ENCODE assay signal across 10 mouse cellular contexts in the genomic region with DNA sequence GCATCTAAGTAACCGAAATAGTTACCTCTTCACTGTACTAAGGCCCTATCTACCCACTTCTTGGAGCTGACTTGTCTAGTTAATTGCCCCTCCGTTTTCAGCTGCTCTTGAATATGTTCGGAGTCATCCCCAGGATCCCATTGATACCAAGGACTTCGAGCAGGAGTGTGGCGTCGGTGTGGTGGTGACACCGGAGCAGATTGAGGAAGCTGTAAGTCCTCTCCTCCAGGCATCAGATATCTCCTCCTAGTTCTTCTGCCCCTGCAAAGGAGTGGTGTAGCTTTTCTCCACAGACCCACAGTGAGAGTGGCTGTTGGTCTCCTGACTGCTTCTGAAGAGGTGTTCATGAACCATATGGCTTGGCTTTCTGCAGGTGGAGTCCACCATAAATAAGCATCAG. TPM values are rescaled to one million over a fixed set of nuclear protein-coding genes. Genes with fewer than 3 reads are reported as not detected.
DNase-seq lines count a peak whose midpoint lies in the region; ATAC-seq and TF ChIP-seq lines count a peak whose summit lies in the region.
"Had no signal": no experiment of that assay in that cellular context is flagged by ENCODE, and none has a peak within 500 bp of the region (broad histone marks: within the 10 kb centered on the region; RNA-seq: fewer than 3 reads in every experiment).

No protein-coding gene starts in this region.

- no peak for ATAC-seq in kidney, embryonic 14.5 days (ENCODE audit: low FRiP score, low TSS enrichment)
- no peak for ATAC-seq in hindbrain, postnatal 0 days
- ATAC-seq in midbrain, postnatal 0 days (ENCODE audit: low FRiP score) = no peak

- H3K9me3 ChIP-seq in kidney, embryonic 14.5 days (ENCODE audit: control insufficient read depth, low read length) = no peaks in the 10 kb centered on the region
- H3K9me3 ChIP-seq in embryonic facial prominence, embryonic 10.5 days = no peaks in the 10 kb centered on the region
- H3K9me3 ChIP-seq in hindbrain, postnatal 0 days (ENCODE audit: low read length) = no peaks in the 10 kb centered on the region
- no peaks in the 10 kb centered on the region for H3K9me3 ChIP-seq in midbrain, postnatal 0 days (ENCODE audit: low read length)

- no peak for TF ChIP-seq CTCF in hindbrain, postnatal 0 days (IDR thresholded peaks at IDR 0.05; ENCODE audit: low read depth)
- TF ChIP-seq CTCF in midbrain, postnatal 0 days (IDR thresholded peaks at IDR 0.05) = no peak

- H3K36me3 ChIP-seq in kidney, embryonic 14.5 days (ENCODE audit: control insufficient read depth, insufficient read depth, low read length) = peaks cover 41% of the 10 kb centered on the region
- peaks cover 50% of the 10 kb centered on the region for H3K36me3 ChIP-seq in embryonic facial prominence, embryonic 10.5 days (replicated peaks)
- peaks cover 38% of the 10 kb centered on the region for H3K36me3 ChIP-seq in hindbrain, postnatal 0 days (ENCODE audit: insufficient read depth, low read length)
- peaks cover 28% of the 10 kb centered on the region for H3K36me3 ChIP-seq in midbrain, postnatal 0 days (ENCODE audit: insufficient read depth, low read length)

- peak overlapping the region; percentile 71 for H3K4me2 ChIP-seq in kidney, embryonic 14.5 days (replicated peaks; ENCODE audit: low read depth, low read length)
- peak overlapping the region; percentile 87 for H3K4me2 ChIP-seq in hindbrain, postnatal 0 days (ENCODE audit: low read depth, low read length)
- peak overlapping the region; percentile 77 for H3K4me2 ChIP-seq in midbrain, postnatal 0 days (ENCODE audit: low read depth, low read length, poor library complexity, severe bottlenecking)

- DNase-seq in kidney, postnatal 10 days = no peak
- DNase-seq in embryonic facial prominence, embryonic 10.5 days (ENCODE audit: low spot score) = no peak
- DNase-seq in hindbrain, postnatal 0 days (ENCODE audit: low spot score) = no peak
- DNase-seq in midbrain, postnatal 0 days (ENCODE audit: low spot score) = no peak
- DNase-seq in left cerebral cortex, adult 11 months (ENCODE audit: low spot score) = no peak
- no peak for DNase-seq in retina, postnatal 1 day
- no peak for DNase-seq in left cerebral cortex, postnatal 4 days
- DNase-seq: thymus, adult 2 months had no signal

- peak overlapping the region; percentile 83; the same call in 1 of the 2 replicates for H3K9ac ChIP-seq in kidney, embryonic 14.5 days (ENCODE audit: low read depth, low read length)
- H3K9ac ChIP-seq in hindbrain, postnatal 0 days (replicated peaks; ENCODE audit: low read length) = peak overlapping the region; percentile 67; the same call in 1 of the 2 replicates
- peak overlapping the region; percentile 55; the same call in 1 of the 2 replicates for H3K9ac ChIP-seq in midbrain, postnatal 0 days (replicated peaks; ENCODE audit: low read length, poor library complexity, severe bottlenecking)

- peak overlapping the region; percentile 85 for H3K4me3 ChIP-seq in kidney, embryonic 14.5 days (ENCODE audit: low read length)
- peak overlapping the region; percentile 93 for H3K4me3 ChIP-seq in embryonic facial prominence, embryonic 10.5 days
- H3K4me3 ChIP-seq in hindbrain, postnatal 0 days (ENCODE audit: low read length) = peak overlapping the region; percentile 71
- H3K4me3 ChIP-seq in midbrain, postnatal 0 days (ENCODE audit: low read depth, low read length) = no peak overlapping the region; the same call in 1 of the 2 replicates

- H3K27ac ChIP-seq in kidney, embryonic 14.5 days (ENCODE audit: low read depth, low read length) = no peak overlapping the region
- H3K27ac ChIP-seq in embryonic facial prominence, embryonic 10.5 days (replicated peaks) = no peak overlapping the region
- H3K27ac ChIP-seq in hindbrain, postnatal 0 days = no peak overlapping the region
- no peak overlapping the region for H3K27ac ChIP-seq in midbrain, postnatal 0 days (ENCODE audit: low read depth, low read length)

- intact Hi-C loops in left cerebral cortex, postnatal 4 days (cut with DNase I) = no loop called here

- WGBS in kidney, embryonic 14.5 days = 90% methylated on average over 7 of the region's 7 CpGs
- 87% methylated on average over 7 of the region's 7 CpGs for WGBS in embryonic facial prominence, embryonic 10.5 days
- 89% methylated on average over 7 of the region's 7 CpGs for WGBS in hindbrain, postnatal 0 days
- 88% methylated on average over 7 of the region's 7 CpGs for whole genome bisulfite sequencing in midbrain, postnatal 0 days

- H3K4me1 ChIP-seq in kidney, embryonic 14.5 days (ENCODE audit: control insufficient read depth, insufficient read depth, low read length) = peaks cover 8% of the 10 kb centered on the region
- H3K4me1 ChIP-seq in embryonic facial prominence, embryonic 10.5 days = peaks cover 19% of the 10 kb centered on the region
- H3K4me1 ChIP-seq in hindbrain, postnatal 0 days (ENCODE audit: insufficient read depth, low read length) = peaks cover 11% of the 10 kb centered on the region; the same call in 1 of the 2 replicates
- H3K4me1 ChIP-seq in midbrain, postnatal 0 days (ENCODE audit: insufficient read depth, low read length) = peaks cover 9% of the 10 kb centered on the region; the same call in 1 of the 2 replicates

- H3K27me3 ChIP-seq in kidney, embryonic 14.5 days (ENCODE audit: control insufficient read depth, insufficient read depth, low read length) = no peaks in the 10 kb centered on the region
- H3K27me3 ChIP-seq in embryonic facial prominence, embryonic 10.5 days (replicated peaks; ENCODE audit: low read depth, poor library complexity, severe bottlenecking) = no peaks in the 10 kb centered on the region
- no peaks in the 10 kb centered on the region for H3K27me3 ChIP-seq in hindbrain, postnatal 0 days (ENCODE audit: insufficient read depth, low read length)
- H3K27me3 ChIP-seq in midbrain, postnatal 0 days (ENCODE audit: insufficient read depth, low read length) = no peaks in the 10 kb centered on the region
- H3K27me3 ChIP-seq: Patski had no signal

RNA-seq across cellular contexts. Expression of gene Qars, which starts 1.3 kb away (rescaled TPM):
- polyA plus RNA-seq in kidney, embryonic 14.5 days (2014; fragmentation: Nextera tagmentation; extraction: Ambion mirVana) = 99.1 and 117 TPM in 2 replicates
- polyA plus RNA-seq in embryonic facial prominence, embryonic 10.5 days (2016; fragmentation: Nextera tagmentation; extraction: Ambion mirVana) = 118 and 119 TPM in 2 replicates
- 153 and 175 TPM in 2 replicates for total RNA-seq in hindbrain, postnatal 0 days (2014; rRNA removed)
- polyA plus RNA-seq in hindbrain, postnatal 0 days (2015; fragmentation: Nextera tagmentation; extraction: Ambion mirVana) = 55.2 and 58.3 TPM in 2 replicates
- total RNA-seq in midbrain, postnatal 0 days (2014; rRNA removed) = 107 and 146 TPM in 2 replicates
- 62.0 and 62.6 TPM in 2 replicates for polyA plus RNA-seq in midbrain, postnatal 0 days (2015; fragmentation: Nextera tagmentation; extraction: Ambion mirVana)
- total RNA-seq in left cerebral cortex, postnatal 4 days (2021) = 100 to 1,000 TPM in 1 of 2 experiments, 10 to 100 TPM in 1; 98.2 to 112 TPM

RNA-seq across cellular contexts. Expression of gene Qrich1, which starts 7.8 kb away (rescaled TPM):
- polyA plus RNA-seq in kidney, embryonic 14.5 days (2014; fragmentation: Nextera tagmentation; extraction: Ambion mirVana) = 91.0 and 139 TPM in 2 replicates
- 167 and 168 TPM in 2 replicates for polyA plus RNA-seq in embryonic facial prominence, embryonic 10.5 days (2016; fragmentation: Nextera tagmentation; extraction: Ambion mirVana)
- 226 and 252 TPM in 2 replicates for total RNA-seq in hindbrain, postnatal 0 days (2014; rRNA removed)
- polyA plus RNA-seq in hindbrain, postnatal 0 days (2015; fragmentation: Nextera tagmentation; extraction: Ambion mirVana) = 98.1 and 98.7 TPM in 2 replicates
- total RNA-seq in midbrain, postnatal 0 days (2014; rRNA removed) = 240 and 284 TPM in 2 replicates
- polyA plus RNA-seq in midbrain, postnatal 0 days (2015; fragmentation: Nextera tagmentation; extraction: Ambion mirVana) = 103 and 109 TPM in 2 replicates
- total RNA-seq in left cerebral cortex, postnatal 4 days (2021) = 100 to 1,000 TPM; 145 to 149 TPM

RNA-seq across cellular contexts. Expression of gene Usp19, which starts 18.4 kb away (rescaled TPM):
- 45.4 and 69.4 TPM in 2 replicates for polyA plus RNA-seq in kidney, embryonic 14.5 days (2014; fragmentation: Nextera tagmentation; extraction: Ambion mirVana)
- polyA plus RNA-seq in embryonic facial prominence, embryonic 10.5 days (2016; fragmentation: Nextera tagmentation; extraction: Ambion mirVana) = 84.7 and 93.7 TPM in 2 replicates
- 87.6 and 104 TPM in 2 replicates for total RNA-seq in hindbrain, postnatal 0 days (2014; rRNA removed)
- 51.6 and 52.0 TPM in 2 replicates for polyA plus RNA-seq in hindbrain, postnatal 0 days (2015; fragmentation: Nextera tagmentation; extraction: Ambion mirVana)
- total RNA-seq in midbrain, postnatal 0 days (2014; rRNA removed) = 86.5 and 113 TPM in 2 replicates
- 48.2 and 50.7 TPM in 2 replicates for polyA plus RNA-seq in midbrain, postnatal 0 days (2015; fragmentation: Nextera tagmentation; extraction: Ambion mirVana)
- total RNA-seq in left cerebral cortex, postnatal 4 days (2021) = 100 to 1,000 TPM; 111 to 124 TPM

RNA-seq across cellular contexts. Expression of gene Lamb2, which starts 29.2 kb away (rescaled TPM):
- 21.5 and 31.9 TPM in 2 replicates for polyA plus RNA-seq in kidney, embryonic 14.5 days (2014; fragmentation: Nextera tagmentation; extraction: Ambion mirVana)
- 33.2 and 33.5 TPM in 2 replicates for polyA plus RNA-seq in embryonic facial prominence, embryonic 10.5 days (2016; fragmentation: Nextera tagmentation; extraction: Ambion mirVana)
- 77.5 and 99.8 TPM in 2 replicates for total RNA-seq in hindbrain, postnatal 0 days (2014; rRNA removed)
- polyA plus RNA-seq in hindbrain, postnatal 0 days (2015; fragmentation: Nextera tagmentation; extraction: Ambion mirVana) = 16.0 and 18.6 TPM in 2 replicates
- total RNA-seq in midbrain, postnatal 0 days (2014; rRNA removed) = 56.5 and 169 TPM in 2 replicates
- polyA plus RNA-seq in midbrain, postnatal 0 days (2015; fragmentation: Nextera tagmentation; extraction: Ambion mirVana) = 15.8 and 18.5 TPM in 2 replicates
- 10 to 100 TPM; 29.2 to 29.9 TPM for total RNA-seq in left cerebral cortex, postnatal 4 days (2021)

RNA-seq across cellular contexts. Expression of gene Klhdc8b, which starts 47.4 kb away (rescaled TPM):
- polyA plus RNA-seq in kidney, embryonic 14.5 days (2014; fragmentation: Nextera tagmentation; extraction: Ambion mirVana) = 21.6 and 22.9 TPM in 2 replicates
- polyA plus RNA-seq in embryonic facial prominence, embryonic 10.5 days (2016; fragmentation: Nextera tagmentation; extraction: Ambion mirVana) = 21.6 and 24.2 TPM in 2 replicates
- total RNA-seq in hindbrain, postnatal 0 days (2014; rRNA removed) = 62.6 and 72.8 TPM in 2 replicates
- 44.9 and 46.5 TPM in 2 replicates for polyA plus RNA-seq in hindbrain, postnatal 0 days (2015; fragmentation: Nextera tagmentation; extraction: Ambion mirVana)
- total RNA-seq in midbrain, postnatal 0 days (2014; rRNA removed) = 82.4 and 86.3 TPM in 2 replicates
- 56.1 and 59.2 TPM in 2 replicates for polyA plus RNA-seq in midbrain, postnatal 0 days (2015; fragmentation: Nextera tagmentation; extraction: Ambion mirVana)
- total RNA-seq in left cerebral cortex, postnatal 4 days (2021) = 10 to 100 TPM; 32.7 to 37.9 TPM
